Mouse (Mus musculus) heart, adult 2 months (tissue): ENCODE data around the gene Ier2.

Experiments used
- CTCF ChIP-seq: fragments of 200-600 bp; IDR thresholded peaks from 2 replicates; pipeline ENCODE4 v1.8.1; 2022; ENCODE audit warnings: antibody characterized with exemption, mild to moderate bottlenecking, moderate library complexity
- EP300 ChIP-seq: fragments of 200-500 bp; IDR thresholded peaks from 2 replicates; pipeline ENCODE4 v1.6.1; 2011; ENCODE audit warnings: low read depth, low read length, control low read depth; ENCODE audit not compliant: insufficient read depth

DNA sequence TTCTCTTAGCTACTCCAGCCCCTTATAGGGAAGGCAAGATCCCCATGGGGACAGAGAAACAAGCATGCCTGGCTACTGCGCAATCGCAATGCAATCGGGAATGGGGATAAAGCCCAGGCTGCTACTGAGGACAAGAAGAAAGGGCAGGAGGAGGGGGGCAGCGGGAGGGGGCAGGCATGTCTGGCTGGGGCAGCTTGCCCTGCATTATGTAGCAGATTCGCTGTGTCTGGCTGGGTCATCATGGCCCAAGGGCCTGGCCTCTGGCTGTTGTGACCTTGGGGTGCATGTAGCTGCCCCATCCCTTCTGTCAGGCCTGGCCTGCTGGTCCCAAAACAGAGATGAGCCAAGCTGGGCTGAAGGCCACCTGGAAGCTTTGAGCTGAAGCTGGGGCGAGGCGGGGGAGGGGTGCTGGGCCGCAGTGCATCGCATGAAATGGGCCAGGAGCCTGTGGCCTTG is 27.8 kb downstream of the Ier2 start:
- TF ChIP-seq CTCF: no peak
- no peak for TF ChIP-seq EP300
